Mouse (Mus musculus): ENCODE measurements around the gene Fcrl6.

Gene Fcrl6

DNA sequence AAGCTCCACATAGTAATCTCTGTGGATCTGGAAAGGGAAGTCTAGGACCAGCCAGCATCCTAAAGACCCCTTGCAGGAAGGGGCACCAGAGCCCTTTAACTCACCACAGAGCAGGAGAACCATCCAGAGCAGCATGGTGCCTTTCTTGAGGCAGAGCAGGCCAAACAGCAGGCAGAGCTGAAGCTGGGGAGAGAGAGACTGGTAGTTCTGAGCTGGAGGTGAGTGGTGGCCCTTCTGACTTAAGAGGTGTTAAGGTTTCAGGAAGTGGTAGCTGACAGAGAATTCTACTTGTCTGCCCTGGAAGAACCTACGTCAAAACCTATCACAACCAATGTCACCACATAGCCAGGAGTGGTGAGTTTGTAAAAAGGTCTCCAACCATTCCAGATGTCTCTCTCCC lies at the start of gene Fcrl6:
Fcrl6 (minus strand) TSS at position 226 of the 400 bp plus-strand sequence.
- DNase-seq (ENCODE audit: extremely low read depth, low read depth): no peak

DNA sequence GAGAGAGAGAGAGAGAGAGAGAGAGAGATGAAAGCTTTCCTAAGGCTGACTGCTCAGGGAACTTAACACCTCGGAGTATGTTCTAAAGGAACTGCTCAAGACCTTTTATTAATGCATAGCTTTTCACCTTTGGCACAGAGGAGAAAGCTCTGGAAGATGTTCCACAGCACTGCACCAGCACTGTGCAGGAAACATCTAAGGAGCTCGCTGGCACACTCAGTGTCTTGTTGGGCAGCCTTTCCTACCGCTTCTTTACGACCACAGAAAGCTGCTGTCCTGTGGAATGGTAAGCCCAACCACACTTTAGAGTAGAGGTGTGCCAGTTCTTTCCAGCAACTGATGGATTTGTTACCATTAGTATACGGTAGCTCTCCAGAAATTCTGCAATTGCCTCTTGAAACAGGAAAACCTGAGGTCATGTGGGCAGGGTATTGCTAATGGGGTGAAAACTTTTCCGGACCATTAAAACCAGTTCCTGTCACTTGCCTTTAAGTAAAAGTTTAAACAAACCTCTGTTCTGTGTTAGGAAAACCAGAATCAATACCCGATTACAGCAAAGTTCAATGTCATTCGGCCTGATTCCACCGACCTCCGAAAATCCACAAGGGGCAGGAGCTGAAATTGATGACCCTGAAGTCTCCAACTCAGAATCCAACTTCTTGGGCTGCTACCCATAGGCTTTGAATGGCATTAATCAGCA lies 49.1 kb upstream of the Fcrl6 start:
- no peak for DNase-seq (ENCODE audit: extremely low read depth, low read depth)

DNA sequence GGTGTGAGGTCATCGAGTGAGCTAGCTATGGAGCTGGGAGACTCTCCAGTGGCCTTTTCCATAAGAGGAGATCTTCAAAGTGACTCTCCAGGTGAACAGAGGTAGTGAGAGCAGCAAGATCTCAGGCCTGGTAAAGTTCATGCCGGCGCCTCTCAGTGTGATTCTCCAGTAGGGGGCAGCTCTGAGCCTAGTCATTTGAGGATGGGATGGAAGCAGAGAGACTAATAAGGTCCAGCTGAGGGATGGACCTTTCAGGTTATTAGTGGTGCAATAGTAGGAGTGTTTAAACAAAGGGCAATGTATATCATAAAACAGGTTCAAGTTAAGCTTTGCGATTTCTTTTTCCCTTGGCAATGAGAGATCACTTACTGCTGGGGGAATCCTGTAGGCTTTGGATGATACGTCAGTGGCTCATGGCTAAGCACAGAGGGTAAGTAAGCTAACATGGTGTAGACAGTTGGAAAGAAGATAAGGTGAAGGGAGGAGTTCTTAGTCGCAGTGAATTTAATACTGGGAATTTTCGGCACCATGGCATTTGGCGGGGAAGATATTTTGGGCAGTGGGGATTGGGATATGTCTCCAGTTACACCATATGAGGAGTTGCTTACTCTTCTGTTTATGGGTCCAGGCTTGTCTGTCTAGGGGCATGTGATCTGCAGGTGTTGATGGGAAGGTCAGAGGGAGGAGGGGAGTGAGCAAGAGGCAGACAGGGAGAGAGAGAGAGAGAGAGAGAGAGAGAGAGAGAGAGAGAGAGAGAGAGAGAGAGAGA lies 48.4 kb upstream of the Fcrl6 start:
- DNase-seq (ENCODE audit: extremely low read depth, low read depth): no peak

DNA sequence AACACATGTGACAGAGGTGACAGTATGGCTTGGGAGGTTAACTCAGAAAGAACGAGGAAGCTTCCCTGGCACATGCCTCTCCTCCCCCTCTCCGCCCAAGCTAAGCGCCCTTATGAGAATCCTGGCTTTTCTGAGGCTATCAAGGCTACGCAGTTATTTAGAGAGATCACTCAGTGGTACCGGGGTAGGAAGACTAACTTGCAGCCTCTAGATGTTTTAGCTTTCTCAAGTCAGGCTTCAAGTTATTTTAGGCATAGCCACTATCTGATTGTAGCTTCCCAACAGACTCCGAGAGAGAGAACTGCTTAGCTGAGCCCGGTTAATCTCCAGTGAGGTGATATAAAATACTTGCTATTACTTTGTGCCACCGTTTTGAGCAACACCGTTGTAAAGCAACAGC lies 47.0 kb upstream of the Fcrl6 start:
- no peak for DNase-seq (ENCODE audit: extremely low read depth, low read depth)

DNA sequence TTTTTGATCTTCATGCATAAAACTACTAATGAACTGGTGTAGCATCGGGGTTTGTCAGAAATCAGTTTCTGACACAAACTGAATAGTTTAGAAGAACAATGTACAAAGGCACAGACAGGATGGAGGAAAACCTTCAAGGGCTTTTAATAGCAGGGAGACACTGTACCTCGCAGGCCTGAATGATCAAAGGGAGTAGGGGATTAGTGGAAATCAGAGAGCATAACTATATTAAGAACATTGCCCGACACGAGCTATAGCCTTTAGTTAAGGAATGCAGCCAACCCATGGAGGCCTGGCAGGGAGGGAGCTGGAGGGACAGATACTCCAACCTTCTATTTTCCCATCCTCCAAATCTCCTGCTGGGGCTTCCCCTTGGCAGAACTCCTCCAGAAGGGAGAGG lies 44.9 kb upstream of the Fcrl6 start:
- no peak for DNase-seq (ENCODE audit: extremely low read depth, low read depth)

DNA sequence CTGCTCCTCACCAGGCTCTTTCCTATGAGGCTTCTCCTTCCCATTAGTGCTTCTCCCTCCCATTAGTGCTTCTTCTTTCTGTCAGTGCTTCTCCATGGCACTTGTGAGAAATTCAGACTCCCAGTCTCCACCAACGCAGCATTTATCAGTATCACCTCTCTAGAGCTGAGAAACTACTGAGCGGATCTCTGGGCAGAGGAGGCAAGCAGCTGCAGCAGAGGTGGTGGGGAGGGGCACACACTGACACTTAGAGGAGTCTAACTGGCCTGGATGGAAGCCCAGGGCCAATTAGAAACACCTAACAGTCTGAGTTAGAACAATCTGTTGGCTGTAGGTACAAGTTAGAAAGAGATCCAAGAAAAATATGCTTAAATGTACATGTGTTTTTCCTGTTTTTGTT lies 36.4 kb upstream of the Fcrl6 start:
- no peak for DNase-seq (ENCODE audit: extremely low read depth, low read depth)

DNA sequence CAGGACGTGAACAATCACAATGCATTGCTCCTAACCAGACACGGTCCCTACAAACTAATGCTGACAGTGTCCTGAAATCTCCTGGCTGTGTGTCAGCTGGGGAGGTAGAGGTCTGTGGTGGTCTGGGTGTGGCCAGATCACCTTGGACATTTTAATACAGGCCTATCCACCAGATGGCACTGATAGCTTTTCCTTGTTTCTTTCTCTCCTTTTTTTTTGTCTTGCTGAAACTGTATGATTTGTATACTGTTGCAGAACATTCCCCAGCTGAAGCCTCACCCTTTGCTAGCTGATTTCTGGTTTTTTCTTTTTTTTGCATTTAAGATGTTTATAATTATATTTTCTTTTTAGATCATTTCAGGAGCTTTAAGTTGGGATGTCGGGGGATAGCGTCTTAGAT lies 35.5 kb upstream of the Fcrl6 start:
- no peak for DNase-seq (ENCODE audit: extremely low read depth, low read depth)

DNA sequence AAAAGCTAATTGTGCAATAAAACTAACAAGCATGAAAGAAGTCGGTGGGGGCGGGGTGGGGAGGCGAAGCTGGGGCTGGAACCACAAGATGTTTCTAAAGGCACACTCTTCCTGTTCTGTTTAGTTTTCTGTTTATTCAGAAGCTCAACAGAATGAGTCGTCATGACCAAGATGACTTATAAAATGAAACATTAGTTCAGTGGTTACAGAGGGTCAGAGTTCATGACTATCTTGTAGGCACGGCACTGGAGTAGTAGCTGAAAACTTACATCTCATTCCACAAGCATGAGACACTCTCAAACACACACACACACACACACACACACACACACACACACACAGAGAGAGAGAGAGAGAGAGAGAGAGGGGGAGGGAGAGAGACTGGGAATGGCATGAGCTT lies 33.9 kb upstream of the Fcrl6 start:
- DNase-seq (ENCODE audit: extremely low read depth, low read depth): no peak

DNA sequence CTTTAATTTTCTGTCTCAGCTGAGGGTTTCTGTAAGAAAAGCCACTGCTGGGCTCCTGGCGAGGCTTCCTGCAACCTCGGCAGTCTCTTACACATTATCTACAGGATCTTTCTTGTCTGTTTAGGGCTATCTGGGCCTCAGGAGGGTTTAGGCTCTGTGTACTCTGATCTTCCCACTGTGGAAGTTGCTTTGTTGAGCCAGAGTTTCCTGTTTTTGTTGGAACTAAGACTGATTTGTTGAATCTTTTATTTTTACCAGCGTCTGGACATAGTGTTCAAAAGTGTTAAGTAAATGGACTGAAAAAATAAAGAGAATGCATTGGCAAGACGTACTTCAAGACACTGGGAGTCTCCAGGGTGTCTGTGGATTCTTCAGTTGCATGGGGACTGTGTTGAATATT lies 32.9 kb upstream of the Fcrl6 start:
- DNase-seq (ENCODE audit: extremely low read depth, low read depth): no peak

DNA sequence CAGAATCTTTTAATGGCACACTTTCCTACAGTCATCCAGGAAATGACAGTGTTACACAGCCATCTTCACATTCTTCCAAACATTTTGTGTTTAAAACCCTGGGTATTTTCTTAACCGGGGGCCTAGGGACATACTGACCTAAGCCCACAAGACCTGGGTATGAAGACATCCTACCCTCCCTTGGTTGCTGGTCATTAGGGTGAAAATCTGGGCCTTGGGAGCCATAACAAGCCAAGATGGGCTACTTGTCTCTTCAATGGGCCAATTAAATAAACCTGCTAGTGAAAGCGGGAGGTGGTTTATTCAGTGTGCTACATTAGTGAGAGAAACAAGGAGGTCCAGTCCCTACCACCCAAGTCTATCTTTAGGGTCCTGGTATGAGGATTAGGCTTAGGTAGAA lies 31.8 kb upstream of the Fcrl6 start:
- no peak for DNase-seq (ENCODE audit: extremely low read depth, low read depth)

DNA sequence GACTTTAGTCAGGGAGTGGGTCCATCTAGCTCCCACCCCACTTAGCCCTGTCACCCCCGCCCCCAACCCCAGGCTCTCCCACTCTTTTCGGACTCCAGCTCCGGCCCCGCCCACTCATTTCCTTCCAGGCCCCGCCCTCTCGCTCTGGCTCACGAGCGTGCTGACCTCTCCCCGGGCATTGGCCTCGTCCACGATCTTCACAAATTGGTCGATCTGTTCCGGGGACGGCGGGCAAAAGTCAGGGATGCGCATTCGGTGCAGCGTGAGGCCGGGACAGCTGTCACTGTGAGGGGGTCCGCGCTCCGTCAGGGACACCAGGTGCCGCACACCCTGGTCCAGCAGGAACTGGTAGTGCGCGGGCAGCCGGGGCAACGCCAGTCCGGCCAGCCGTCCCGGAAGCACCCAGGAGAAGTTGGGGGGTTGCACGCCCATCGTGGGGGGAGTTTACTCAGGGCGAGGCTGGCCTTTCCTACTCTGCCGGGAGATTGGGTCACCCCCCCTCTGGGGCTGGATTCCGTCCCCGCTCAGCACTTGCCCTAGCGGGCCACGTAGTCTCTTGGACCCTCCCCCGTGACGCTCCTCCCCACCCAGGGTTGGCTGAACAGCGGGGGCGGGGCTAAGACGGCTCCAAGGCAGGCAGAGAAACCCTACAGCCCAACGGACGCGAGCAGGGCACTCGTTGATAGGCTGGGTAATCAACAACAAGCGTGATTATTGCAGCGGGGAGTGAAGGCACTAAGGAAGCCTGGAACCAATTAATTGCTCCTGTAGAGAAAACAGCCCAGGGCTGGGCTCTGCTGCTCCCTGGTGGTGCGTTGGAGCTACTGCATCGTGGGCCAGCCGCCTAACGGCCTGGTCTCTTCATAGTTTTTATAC lies 30.3 kb upstream of the Fcrl6 start, which contains the start of gene Dusp23:
Dusp23 (minus strand) TSS at position 512 of the 876 bp plus-strand sequence.
- DNase-seq (ENCODE audit: extremely low read depth, low read depth): peak; percentile 95

DNA sequence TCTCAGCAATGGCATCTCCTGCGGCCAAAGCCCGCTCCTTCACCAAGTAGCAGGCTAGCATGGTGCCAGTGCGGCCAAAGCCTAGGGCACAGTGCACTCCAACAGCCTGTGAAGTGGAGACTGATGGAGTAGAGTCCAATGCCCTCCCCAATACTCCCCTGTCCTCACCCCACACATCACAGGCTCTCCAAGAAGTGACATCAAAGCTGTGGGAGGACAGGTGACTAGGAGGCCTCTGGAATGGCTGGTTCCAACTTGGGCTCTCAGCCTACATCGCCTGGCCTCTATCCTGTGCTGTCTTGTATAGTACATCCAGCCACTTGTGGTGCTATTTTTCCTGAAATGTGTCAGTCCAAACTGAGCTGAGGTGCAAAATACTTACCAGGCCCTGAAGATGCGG lies 29.4 kb upstream of the Fcrl6 start:
- no peak for DNase-seq (ENCODE audit: extremely low read depth, low read depth)

DNA sequence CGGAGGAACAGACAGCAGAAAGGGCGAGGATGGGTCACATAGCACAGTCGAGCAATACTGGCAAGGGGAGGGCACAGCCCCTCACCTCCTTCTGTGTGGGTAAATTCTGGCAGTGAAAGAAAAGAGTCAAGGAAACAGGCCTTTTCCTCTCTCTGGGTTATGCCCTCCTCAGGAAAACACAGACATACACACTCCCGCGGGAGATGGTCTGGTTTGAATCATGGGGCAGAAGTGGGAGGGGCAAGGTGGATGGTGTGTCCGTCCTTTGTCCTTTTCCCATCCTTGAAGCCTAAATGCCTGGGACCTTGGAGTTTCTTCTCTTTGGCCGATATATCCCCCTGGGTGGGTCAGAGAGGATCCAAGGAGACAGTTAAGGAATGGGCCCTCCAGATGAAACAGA lies 27.5 kb upstream of the Fcrl6 start:
- DNase-seq (ENCODE audit: extremely low read depth, low read depth): no peak

DNA sequence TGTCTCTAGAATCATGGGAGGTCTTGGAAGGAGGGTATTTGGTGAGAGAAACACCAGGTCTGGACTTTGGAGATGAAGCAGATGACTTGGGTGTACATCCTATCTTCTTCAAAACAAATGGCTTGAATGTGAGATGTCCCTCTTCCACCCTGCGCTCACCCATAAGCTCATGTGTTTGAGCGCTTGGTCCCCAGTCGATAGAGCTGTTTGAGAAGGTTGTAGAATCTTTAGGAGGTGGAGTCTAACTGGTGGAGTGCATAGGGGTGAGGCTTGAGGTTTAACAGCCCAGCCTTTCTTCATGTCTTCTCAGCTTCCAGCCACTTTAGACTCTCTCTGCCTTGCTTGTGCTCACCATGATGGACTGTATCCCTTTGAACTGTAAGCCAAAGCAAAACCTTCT lies 24.0 kb upstream of the Fcrl6 start:
- DNase-seq (ENCODE audit: extremely low read depth, low read depth): no peak

DNA sequence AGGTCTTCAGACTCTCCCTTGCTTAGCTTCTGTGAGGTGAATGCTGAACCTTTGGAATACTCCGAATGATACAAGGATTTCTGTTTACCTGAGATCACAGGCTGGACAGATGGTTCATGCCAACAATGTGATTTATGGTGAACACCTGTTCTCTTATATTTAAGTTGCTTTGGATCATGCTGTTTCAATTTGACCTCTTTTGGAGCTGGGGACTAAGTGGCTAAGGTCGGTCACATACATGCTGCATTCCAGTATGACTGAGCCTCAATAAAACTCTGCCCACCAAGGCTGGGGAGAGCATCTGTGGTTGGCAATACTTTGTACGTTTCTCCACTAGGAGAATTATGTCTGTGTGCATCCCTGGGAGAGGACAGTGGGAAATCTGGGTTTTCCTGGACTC lies 21.7 kb upstream of the Fcrl6 start:
- DNase-seq (ENCODE audit: extremely low read depth, low read depth): no peak

DNA sequence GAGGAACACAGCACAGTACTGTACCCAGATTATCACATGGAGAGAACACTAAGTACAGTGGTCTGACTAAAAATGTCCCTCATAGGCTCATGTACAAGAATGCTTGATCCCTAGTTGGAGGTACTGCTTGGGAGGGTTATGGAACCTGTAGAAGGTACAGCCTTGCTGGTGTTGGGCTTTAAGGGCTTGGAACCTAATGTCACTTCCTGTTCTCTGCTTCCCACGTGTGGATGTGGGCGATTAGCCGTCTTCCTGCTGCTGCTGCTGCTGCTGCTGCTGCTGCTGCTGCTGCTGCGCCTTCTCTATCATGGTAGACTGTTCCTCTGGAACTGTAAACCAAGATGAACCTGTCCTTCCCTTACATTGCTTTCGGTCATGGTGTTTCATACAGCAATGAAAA lies 21.2 kb upstream of the Fcrl6 start:
- no peak for DNase-seq (ENCODE audit: extremely low read depth, low read depth)

DNA sequence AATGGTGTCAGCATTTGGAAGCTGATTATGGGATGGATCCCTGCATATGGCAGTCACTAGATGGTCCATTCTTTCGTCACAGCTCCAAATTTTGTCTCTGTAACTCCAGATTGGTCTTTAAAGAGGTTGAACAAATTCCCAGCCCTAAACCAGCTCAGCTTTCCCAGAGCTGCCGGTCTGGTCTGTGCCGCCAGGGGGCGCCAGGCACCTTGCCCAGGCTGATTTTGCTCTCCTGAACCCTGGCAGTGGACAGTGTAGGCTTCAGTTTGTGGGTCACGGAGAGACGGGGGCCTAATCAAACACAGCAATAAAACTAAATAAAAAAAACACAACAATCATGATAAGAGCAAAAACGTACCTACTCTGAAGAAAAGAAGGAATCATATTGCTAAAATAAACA lies 16.9 kb upstream of the Fcrl6 start:
- peak; percentile 20 for DNase-seq (ENCODE audit: extremely low read depth, low read depth)

DNA sequence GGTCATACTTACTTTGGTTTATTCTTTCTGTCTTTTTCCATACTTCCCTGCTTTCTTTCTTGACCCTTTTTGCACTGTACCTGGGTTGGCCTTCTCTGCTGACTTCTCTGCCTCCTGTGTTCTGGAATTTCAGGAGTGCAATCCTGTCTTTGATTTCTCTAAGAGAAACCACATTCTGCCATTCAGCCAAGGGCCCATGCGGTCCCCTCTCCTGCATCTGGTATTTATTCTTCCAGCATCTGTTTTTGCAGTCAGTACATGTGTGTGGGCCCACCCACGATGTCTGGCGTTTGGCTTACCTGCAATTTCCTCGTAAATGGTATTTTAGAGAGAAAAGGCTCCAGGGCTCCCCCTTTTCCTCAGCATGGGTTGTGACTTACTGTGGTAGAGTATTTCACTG lies 15.8 kb upstream of the Fcrl6 start:
- DNase-seq (ENCODE audit: extremely low read depth, low read depth): no peak

DNA sequence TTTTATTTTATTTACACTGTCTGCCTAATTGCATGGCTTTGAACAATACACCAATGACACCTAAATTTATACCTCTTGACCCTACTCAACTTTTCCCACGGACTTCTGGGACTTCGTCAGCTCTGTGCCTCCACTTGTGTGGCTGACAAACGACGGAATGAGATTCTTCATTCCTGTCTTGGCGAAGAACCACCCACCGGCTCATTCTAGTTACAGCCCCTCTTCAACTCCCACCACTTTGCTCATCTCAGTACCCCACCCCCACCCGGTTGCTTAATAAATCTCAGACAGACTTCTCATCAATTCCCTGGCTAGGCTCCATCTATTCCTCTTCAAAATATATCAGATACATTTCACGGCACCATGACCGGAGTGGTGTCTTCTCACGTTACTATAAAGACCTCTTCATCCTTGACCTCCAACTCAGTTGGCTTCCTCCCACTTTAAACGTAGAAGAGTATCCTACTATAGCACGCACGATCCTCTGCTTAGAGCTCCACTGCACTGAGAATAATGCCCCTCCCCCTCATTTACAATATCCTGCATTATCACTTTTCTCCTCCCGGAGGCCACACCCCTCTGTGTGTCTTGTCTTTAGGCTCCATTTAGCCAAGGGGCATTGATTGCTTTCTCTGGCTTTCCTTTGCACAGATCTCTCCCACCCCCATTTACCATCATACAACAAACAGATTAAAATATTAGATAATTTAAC lies 15.2 kb upstream of the Fcrl6 start:
- DNase-seq (ENCODE audit: extremely low read depth, low read depth): no peak

DNA sequence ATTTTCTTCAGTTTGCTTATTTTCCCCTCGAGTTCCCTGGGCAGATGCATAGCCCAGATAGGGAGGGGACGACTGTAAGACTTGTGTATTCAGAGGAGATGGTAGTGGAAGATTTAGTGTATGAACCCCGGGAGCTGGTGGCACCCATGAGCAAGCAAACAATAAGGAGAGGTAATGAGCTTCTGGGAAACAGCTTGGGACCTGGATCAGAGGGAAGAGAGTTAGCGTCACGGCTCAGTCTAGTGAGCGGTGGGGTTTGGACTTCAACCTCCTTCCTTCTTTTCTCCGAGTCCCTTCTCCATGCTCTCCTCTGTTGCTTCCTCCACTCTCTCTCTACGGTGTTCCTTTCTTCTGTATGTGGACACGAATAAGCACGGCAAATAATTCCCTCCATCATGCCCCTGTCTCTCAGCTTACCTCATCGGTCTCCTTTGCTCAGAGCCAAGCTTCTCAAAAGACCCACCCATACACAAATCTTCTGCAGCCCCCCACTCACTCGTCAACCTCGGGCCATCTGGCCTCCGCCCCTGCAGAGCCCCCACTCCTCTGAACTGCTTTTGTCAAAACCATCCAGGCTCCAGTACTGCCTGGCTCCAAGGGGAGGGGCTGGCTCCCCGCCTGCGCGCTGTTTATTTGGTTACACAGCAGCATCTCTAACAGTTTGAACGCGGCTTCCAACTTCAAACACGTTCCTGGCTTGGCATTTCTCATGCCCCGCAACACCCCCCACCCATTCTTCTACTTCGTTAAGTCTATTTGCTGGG lies 14.4 kb upstream of the Fcrl6 start:
- DNase-seq (ENCODE audit: extremely low read depth, low read depth): no peak

DNA sequence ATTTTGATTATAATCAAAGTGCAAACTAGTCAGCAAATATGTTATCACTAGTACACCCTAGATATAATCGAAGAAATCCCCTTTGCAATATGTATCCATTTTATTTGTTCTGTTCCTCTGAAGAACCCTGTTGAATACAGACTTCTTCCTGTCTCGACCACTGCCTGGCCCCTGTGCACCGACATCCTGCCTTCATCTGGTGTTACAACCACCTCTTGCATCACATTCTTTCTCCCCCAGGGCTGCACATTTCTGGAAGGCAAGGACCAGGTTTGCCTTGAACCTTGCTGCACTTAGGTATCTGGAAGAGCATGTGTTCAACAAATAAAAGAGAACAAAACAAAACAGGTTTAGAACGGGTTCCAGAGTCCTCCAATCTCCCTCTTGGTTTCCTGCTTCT lies 13.1 kb upstream of the Fcrl6 start:
- DNase-seq (ENCODE audit: extremely low read depth, low read depth): no peak

Measured in MEL-GATA-1-ER (cell line).